Mouse (Mus musculus) lung, adult 2 months (tissue): ENCODE measurements around the gene Btrc.

ENCODE experiments used
- CTCF ChIP-seq: fragments of 200-500 bp; IDR thresholded peaks from 2 replicates; pipeline ENCODE4 v1.5.1; 2011; ENCODE audit warnings: mild to moderate bottlenecking, low read length, control low read depth; ENCODE audit not compliant: insufficient read depth
- POLR2A ChIP-seq: fragments of 200-500 bp; IDR thresholded peaks from 2 replicates; pipeline ENCODE4 v1.6.1; 2011; ENCODE audit warnings: low read depth, mild to moderate bottlenecking, control low read depth, low read length, borderline replicate concordance; ENCODE audit errors: extremely low read depth

GRCm38 (mm10) chr19:45430971-45431633 lies 67.6 kb downstream of the Btrc start:
- no peak for TF ChIP-seq POLR2A
- TF ChIP-seq CTCF, result no peak
